Mouse (Mus musculus): ENCODE data around the gene Olfr688. TPM values are rescaled to one million over a fixed set of nuclear protein-coding genes. Genes with fewer than 3 reads are reported as not detected.

The Olfr688 gene
- polyA plus RNA-seq, 1 experiment from 2014 or later, result not detected

Other genes with a start within 250 kb of the Olfr688 start
- gene Olfr677, start 236.7 kb upstream of the Olfr688 start, polyA plus RNA-seq (2015; fragmentation: Nextera tagmentation; extraction: Ambion mirVana), result not detected in 2 replicates
- not detected in 2 replicates for gene Olfr678, start 223.6 kb upstream of the Olfr688 start, polyA plus RNA-seq (2015; fragmentation: Nextera tagmentation; extraction: Ambion mirVana)
- gene Olfr679, start 206.9 kb upstream of the Olfr688 start, polyA plus RNA-seq (2015; fragmentation: Nextera tagmentation; extraction: Ambion mirVana), result not detected in 2 replicates
- not detected in 2 replicates for gene Olfr680-ps1, start 195.3 kb upstream of the Olfr688 start, polyA plus RNA-seq (2015; fragmentation: Nextera tagmentation; extraction: Ambion mirVana)
- gene Olfr681, start 171.3 kb upstream of the Olfr688 start, polyA plus RNA-seq (2015; fragmentation: Nextera tagmentation; extraction: Ambion mirVana), result not detected in 2 replicates
- gene Olfr683, start 141.1 kb upstream of the Olfr688 start, polyA plus RNA-seq (2015; fragmentation: Nextera tagmentation; extraction: Ambion mirVana), result not detected in 2 replicates
- gene Olfr684, start 124.4 kb upstream of the Olfr688 start, polyA plus RNA-seq (2015; fragmentation: Nextera tagmentation; extraction: Ambion mirVana), result not detected in 2 replicates
- gene Olfr685, start 102.1 kb upstream of the Olfr688 start, polyA plus RNA-seq (2015; fragmentation: Nextera tagmentation; extraction: Ambion mirVana), result not detected in 2 replicates
- gene Olfr686, start 80.6 kb upstream of the Olfr688 start, polyA plus RNA-seq (2015; fragmentation: Nextera tagmentation; extraction: Ambion mirVana), result not detected in 2 replicates
- gene Olfr689, start 23.1 kb downstream of the Olfr688 start, polyA plus RNA-seq (2015; fragmentation: Nextera tagmentation; extraction: Ambion mirVana), result not detected in 2 replicates
- not detected in 2 replicates for gene Olfr690, start 46.0 kb downstream of the Olfr688 start, polyA plus RNA-seq (2015; fragmentation: Nextera tagmentation; extraction: Ambion mirVana)
- gene Olfr691, start 54.2 kb downstream of the Olfr688 start, polyA plus RNA-seq (2015; fragmentation: Nextera tagmentation; extraction: Ambion mirVana), result not detected in 2 replicates
- not detected in 2 replicates for gene Olfr692, start 80.1 kb downstream of the Olfr688 start, polyA plus RNA-seq (2015; fragmentation: Nextera tagmentation; extraction: Ambion mirVana)
- gene Gm5901, start 86.9 kb downstream of the Olfr688 start, polyA plus RNA-seq (2015; fragmentation: Nextera tagmentation; extraction: Ambion mirVana), result not detected in 2 replicates
- 13.7 and 13.8 TPM in 2 replicates for gene Fam160a2, start 112.0 kb downstream of the Olfr688 start, polyA plus RNA-seq (2015; fragmentation: Nextera tagmentation; extraction: Ambion mirVana)
- gene Cnga4, start 116.5 kb downstream of the Olfr688 start, polyA plus RNA-seq (2015; fragmentation: Nextera tagmentation; extraction: Ambion mirVana), result not detected in 2 replicates
- gene Cckbr, start 137.6 kb downstream of the Olfr688 start, polyA plus RNA-seq (2015; fragmentation: Nextera tagmentation; extraction: Ambion mirVana), result not detected in 2 replicates
- gene Cavin3, start 194.2 kb downstream of the Olfr688 start, polyA plus RNA-seq (2015; fragmentation: Nextera tagmentation; extraction: Ambion mirVana), result 4.0 and 5.2 TPM in 2 replicates